Mouse (Mus musculus) heart, postnatal 0 days (tissue): ENCODE results near the gene Entpd1. TPM values are rescaled to one million over a fixed set of nuclear protein-coding genes. Genes with fewer than 3 reads are reported as not detected.

Source experiments
- ATAC-seq: fragments of 200-750 bp; cut with Nextera tagmentation; 2 replicates; pipeline ENCODE4 v1.8.0; 2017; ENCODE audit warnings: low read depth, moderate number of reproducible peaks, moderate library complexity; ENCODE audit not compliant: insufficient read depth
- DNase-seq: peaks from one replicate; pipeline ENCODE4 v3.0.0-alpha.2; 2016; ENCODE audit warnings: low spot score
- H3K27ac ChIP-seq: fragments of 300-500 bp; sonication (generic); 2 replicates; pipeline ENCODE4 v1.5.1; 2014; ENCODE audit warnings: low read depth, mild to moderate bottlenecking
- H3K27me3 ChIP-seq: fragments of 300-500 bp; sonication (generic); 2 replicates; pipeline ENCODE4 v1.6.1; 2014; ENCODE audit warnings: low read length, mixed read lengths; ENCODE audit not compliant: control insufficient read depth, insufficient read depth
- H3K36me3 ChIP-seq: fragments of 300-500 bp; sonication (generic); replicated peaks from 2 replicates; pipeline ENCODE4 v1.6.1; 2014; ENCODE audit warnings: low read length, mixed read lengths; ENCODE audit not compliant: control insufficient read depth, insufficient read depth
- H3K4me1 ChIP-seq: fragments of 300-500 bp; sonication (generic); 2 replicates; pipeline ENCODE4 v1.6.1; 2014; ENCODE audit warnings: antibody characterized with exemption; ENCODE audit not compliant: control insufficient read depth, insufficient read depth
- H3K4me2 ChIP-seq: fragments of 300-500 bp; sonication (generic); 2 replicates; pipeline ENCODE4 v1.6.1; 2014; ENCODE audit warnings: low read depth, mild to moderate bottlenecking, low read length, moderate library complexity
- H3K4me3 ChIP-seq: fragments of 300-500 bp; sonication (generic); 2 replicates; pipeline ENCODE4 v1.5.1; 2014; ENCODE audit warnings: low read depth, low read length
- H3K9ac ChIP-seq: fragments of 300-500 bp; sonication (generic); replicated peaks from 2 replicates; pipeline ENCODE4 v1.6.1; 2014; ENCODE audit warnings: low read depth, low read length, mixed read lengths
- H3K9me3 ChIP-seq: fragments of 300-500 bp; sonication (generic); replicated peaks from 2 replicates; pipeline ENCODE4 v1.6.1; 2016; ENCODE audit warnings: low read length; ENCODE audit not compliant: control insufficient read depth
- CTCF ChIP-seq: IDR thresholded peaks from 2 replicates; pipeline ENCODE4 v1.5.1; 2016; ENCODE audit warnings: antibody characterized with exemption, control low read depth, low read depth
- EP300 ChIP-seq: IDR thresholded peaks from 2 replicates; pipeline ENCODE4 v1.6.1; 2016; ENCODE audit warnings: antibody characterized with exemption, low read depth
- WGBS: fragments of 180-500 bp; shearing (Covaris S2); extraction: QIAGEN DNeasy Blood & Tissue Kit; methylation state at CpG from one replicate; pipeline ENCODE4 v1.1.7; 2014; 5-methylcytosine and 5-hydroxymethylcytosine counted together
- polyA plus RNA-seq: library from polyadenylated mRNA; unstranded; fragments of >200 nt; fragmentation: Nextera tagmentation; extraction: Ambion mirVana; gene quantifications from 2 replicates; pipeline ENCODE4 v1.2.1, GENCODE M21; 2015
- total RNA-seq: library from RNA; depleted of rRNA; stranded (reverse); fragments of >200 nt; gene quantifications from 2 replicates; pipeline ENCODE4 v1.2.3, GENCODE M21; 2014; ENCODE audit warnings: low replicate concordance; rRNA removed

The Entpd1 gene
- total RNA-seq (18.5 and 31.7 TPM in 2 replicates), polyA plus RNA-seq (9.2 and 10.3 TPM in 2 replicates)

DNA sequence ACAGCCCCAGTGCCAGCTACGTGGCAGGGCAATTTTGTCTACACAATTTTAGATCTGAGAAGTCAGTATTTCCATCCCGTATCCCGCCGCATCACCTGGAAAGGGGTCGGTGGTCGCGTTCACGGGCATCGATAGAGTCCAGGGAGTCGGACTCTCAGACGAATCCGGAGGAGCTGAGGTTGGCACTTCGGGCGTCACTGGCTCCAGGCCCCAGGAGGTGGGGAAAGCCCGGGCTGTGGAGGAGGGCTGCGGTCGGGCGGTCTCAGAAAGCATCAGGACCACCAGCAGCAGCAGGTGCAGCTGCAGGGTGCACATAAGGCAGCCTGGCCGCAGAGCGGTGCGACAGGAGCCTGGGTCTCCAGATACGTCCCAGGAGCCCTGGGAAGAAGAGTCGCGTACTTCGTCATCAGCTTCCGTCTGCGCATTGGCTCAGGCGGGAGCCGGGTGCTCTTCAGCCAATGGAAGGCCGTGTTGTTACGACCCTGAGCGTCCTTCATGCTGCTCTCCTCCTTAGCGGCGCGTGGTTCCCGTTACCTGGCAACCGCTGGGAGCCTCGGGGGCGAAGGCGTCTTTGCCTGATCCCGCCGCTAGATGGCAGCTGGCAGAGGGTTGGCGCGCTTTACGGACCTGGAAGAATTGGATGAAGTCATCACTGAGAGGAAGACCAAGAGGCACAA is at the start of gene Entpd1, which contains the start of gene Tctn3:
Entpd1 (plus strand) TSS at position 537 of the 677 bp plus-strand sequence.
Tctn3 (minus strand) TSS at position 404 of the 677 bp plus-strand sequence.
- peak within 1 kb of the TSS; percentile 78 for H3K4me2 ChIP-seq
- no peak within 1 kb of the TSS for H3K27ac ChIP-seq
- peaks cover 6% of the 10 kb centered on the region; the same call in 1 of the 2 replicates for H3K4me1 ChIP-seq
- H3K4me3 ChIP-seq: peak within 1 kb of the TSS; percentile 93
- H3K9ac ChIP-seq: peak within 1 kb of the TSS; percentile 52
- no peaks in the 10 kb centered on the region for H3K27me3 ChIP-seq
- peaks cover 25% of the 10 kb centered on the region for H3K36me3 ChIP-seq
- under 1% methylated on average over 45 of the region's 45 CpGs for WGBS
- no peaks in the 10 kb centered on the region for H3K9me3 ChIP-seq
- ATAC-seq (peak; percentile 100), DNase-seq (peak; percentile 99)
- TF ChIP-seq EP300 (peak; percentile 27; the same call in 1 of the 2 replicates), CTCF (peak; percentile 99)

DNA sequence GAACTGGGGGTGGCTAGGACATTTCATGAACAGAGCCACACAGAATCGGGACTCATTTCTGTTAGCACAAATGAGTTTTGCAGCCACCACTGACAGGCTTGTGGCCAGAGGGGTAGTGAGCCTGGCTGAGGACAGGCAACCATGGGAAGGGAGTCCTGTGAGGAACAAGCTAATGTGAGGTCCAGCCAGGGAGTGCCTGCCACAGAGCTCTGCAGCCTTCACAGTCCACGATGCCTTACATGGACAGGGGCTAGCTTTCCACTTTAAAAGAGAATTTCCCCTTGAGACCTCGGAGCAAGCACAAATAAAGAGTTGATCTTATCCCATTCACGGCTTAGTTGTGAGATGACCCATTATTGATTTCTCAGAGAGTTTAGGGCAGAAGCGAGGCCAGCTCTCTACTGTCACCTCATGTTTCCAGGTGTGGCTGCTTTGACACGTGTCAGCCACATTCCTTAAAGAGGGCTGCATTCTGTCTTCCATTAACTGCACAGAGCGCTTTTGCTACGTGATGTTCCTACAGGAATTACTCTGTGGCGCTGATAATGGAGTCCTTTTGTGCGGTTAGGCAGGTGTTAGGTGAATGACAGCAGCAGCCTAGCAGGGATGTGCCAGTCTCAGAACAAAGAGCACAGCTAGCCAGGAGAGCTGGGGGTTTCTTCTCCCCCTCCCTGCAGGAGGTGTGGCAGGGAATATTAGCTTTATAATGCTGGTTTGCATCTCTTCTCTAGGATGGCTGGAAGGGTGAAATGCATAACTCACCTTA is 48.1 kb upstream of the Entpd1 start:
- H3K36me3 ChIP-seq: peaks cover 46% of the 10 kb centered on the region

DNA sequence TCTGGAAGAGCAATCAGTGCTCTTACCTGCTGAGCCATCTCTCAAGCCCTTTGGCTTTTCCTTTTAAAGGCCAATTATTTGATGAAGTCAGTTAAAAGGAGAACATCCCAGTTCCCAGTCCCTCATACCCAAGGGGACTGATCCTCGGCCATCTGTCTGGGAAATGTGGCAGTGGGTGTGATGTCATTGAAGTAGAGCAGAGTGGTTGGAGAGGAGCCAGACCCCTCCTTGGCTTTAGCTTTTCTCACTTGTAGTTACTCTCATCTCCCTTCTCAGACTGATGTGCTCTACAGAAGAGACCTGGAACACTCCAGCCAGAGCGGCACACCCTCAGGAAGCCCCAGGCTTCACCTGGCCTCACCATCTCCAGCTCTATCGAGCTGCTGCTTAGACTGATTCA is 44.5 kb upstream of the Entpd1 start:
- Histone ChIP-seq H3K27ac (no peak overlapping the region), H3K36me3 (peaks cover 59% of the 10 kb centered on the region), H3K4me3 (no peak overlapping the region), H3K9ac (no peak overlapping the region), H3K27me3 (no peaks in the 10 kb centered on the region), H3K4me1 (peaks cover 12% of the 10 kb centered on the region), H3K9me3 (peaks cover 9% of the 10 kb centered on the region), H3K4me2 (no peak overlapping the region)
- TF ChIP-seq EP300: no peak
- 57% methylated on average over 3 of the region's 3 CpGs for WGBS
- ATAC-seq (no peak), DNase-seq (no peak)

More for the DNA sequence above, 48.1 kb upstream of the Entpd1 start:
- no peak for TF ChIP-seq CTCF
- no peak for TF ChIP-seq EP300
- ATAC-seq: peak; percentile 71
- H3K9me3 ChIP-seq: no peaks in the 10 kb centered on the region
- H3K4me3 ChIP-seq: no peak overlapping the region
- H3K4me2 ChIP-seq: no peak overlapping the region
- H3K4me1 ChIP-seq: peaks cover 12% of the 10 kb centered on the region
- DNase-seq: no peak
- no peaks in the 10 kb centered on the region for H3K27me3 ChIP-seq
- peak overlapping the region; percentile 52 for H3K27ac ChIP-seq
- 47% methylated on average over 10 of the region's 10 CpGs for WGBS
- no peak overlapping the region for H3K9ac ChIP-seq

DNA sequence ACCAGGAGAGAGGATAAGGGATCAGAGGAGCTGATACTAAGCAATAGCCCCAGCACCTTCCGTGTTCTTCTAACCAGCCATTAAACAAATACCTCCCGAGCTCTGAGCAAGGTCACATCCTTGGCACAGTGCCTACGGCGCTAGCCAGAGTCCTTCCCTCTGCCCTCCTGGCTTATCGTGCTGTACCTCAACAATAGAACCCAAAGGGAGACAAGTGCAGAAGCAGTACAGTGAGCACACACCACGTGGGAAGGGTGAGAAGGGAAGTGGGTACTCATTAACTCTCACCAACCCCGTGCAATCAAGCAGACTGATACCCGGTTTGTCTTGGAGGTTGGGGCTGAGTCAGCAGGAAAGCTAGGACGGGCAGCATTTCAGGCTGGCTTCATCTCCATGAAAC is 41.4 kb upstream of the Entpd1 start:
- DNase-seq (peak; percentile 71), ATAC-seq (peak; percentile 84)

DNA sequence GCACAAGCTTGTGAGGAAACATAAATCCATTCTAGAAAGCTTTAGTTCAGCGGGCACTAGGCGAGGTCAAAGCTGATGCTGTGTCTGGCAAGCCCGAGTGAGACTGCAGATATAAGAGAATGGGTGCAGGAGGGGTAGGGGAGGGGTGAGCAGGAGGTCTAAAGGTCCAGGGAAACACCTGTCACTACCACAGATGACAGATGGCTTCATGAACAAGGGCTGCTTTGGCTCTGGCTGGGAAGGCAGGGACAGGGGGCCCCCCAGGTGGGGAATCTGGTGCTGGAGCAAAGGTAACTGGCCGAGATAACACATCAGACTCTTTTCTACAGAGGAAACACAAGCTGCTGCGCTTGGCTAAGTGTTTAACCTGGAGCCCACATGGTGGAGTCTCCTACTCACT is 36.7 kb upstream of the Entpd1 start:
- Histone ChIP-seq H3K9ac (no peak overlapping the region), H3K4me1 (no peaks in the 10 kb centered on the region), H3K27ac (no peak overlapping the region), H3K27me3 (no peaks in the 10 kb centered on the region), H3K4me3 (no peak overlapping the region), H3K36me3 (peaks cover 70% of the 10 kb centered on the region), H3K4me2 (no peak overlapping the region), H3K9me3 (no peaks in the 10 kb centered on the region; the same call in 1 of the 2 replicates)
- no peak for DNase-seq
- WGBS: 82% methylated on average over 5 of the region's 5 CpGs
- no peak for ATAC-seq
- TF ChIP-seq CTCF: no peak
- no peak for TF ChIP-seq EP300

More for the DNA sequence above, 41.4 kb upstream of the Entpd1 start:
- TF ChIP-seq EP300: no peak
- no peak for TF ChIP-seq CTCF
- Histone ChIP-seq H3K27me3 (no peaks in the 10 kb centered on the region), H3K9me3 (peaks cover 9% of the 10 kb centered on the region), H3K4me2 (no peak overlapping the region), H3K4me1 (no peaks in the 10 kb centered on the region), H3K9ac (no peak overlapping the region), H3K4me3 (no peak overlapping the region), H3K36me3 (peaks cover 74% of the 10 kb centered on the region), H3K27ac (peak overlapping the region; percentile 63)
- WGBS: 46% methylated on average over 9 of the region's 9 CpGs
